Mouse (Mus musculus): ENCODE measurements at regions not wholly inside any gene's neighbourhood (a gene's known extent, or its start where the extent isn't known, plus 50 kb on each side); places are given as distances from the start of the nearest gene placed in this dataset.

DNA sequence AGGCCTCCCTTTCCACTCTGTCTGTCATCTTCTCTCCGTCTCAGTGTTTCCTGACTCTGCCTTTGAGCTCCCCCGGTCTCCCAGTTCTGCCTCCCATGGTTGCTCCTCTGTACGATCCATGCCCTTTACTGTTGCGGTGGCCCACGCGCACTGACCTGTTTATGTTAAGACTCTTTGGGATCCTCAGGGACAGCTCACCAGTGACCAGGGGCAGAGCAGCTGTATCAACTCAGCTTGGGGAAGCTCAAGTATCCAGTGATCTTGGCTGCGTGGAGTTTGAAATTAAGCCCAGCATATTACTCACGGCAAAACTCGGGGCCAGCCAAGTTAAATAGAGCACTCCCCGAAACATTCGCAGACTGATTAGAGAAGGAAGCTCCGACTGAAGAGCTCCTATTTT lies 562.8 kb downstream of the Ccdc171 start:
- TF ChIP-seq POLR2A (IDR thresholded peaks at IDR 0.05; ENCODE audit: control insufficient read depth in 1 of 2, insufficient read depth in 1 of 2, low read depth in 1 of 2, low read length in 2 of 2, poor library complexity in 1 of 2) (no peak), ELF1 (IDR thresholded peaks at IDR 0.05; ENCODE audit: low read depth, low read length) (no peak), CTCF (IDR thresholded peaks at IDR 0.05 in 2 of 3, conservative IDR thresholded peaks at IDR 0.05 in 1 of 3; ENCODE audit: control insufficient read depth in 1 of 3, insufficient read depth in 1 of 3, low read depth in 2 of 3, low read length in 3 of 3, poor library complexity in 1 of 3, severe bottlenecking in 1 of 3) (no peak), EP300 (IDR thresholded peaks at IDR 0.05; ENCODE audit: low read depth in 1 of 2, low read length in 2 of 2) (no peak)

Data from MEL (cell line).